Mouse (Mus musculus) brain, embryonic 14.5 days (tissue): ENCODE measurements at regions not wholly inside any gene's neighbourhood (a gene's known extent, or its start where the extent isn't known, plus 50 kb on each side); places are given as distances from the start of the nearest gene placed in this dataset.

Experiments
- CTCF ChIP-seq: fragments of 200-500 bp; IDR thresholded peaks from 2 replicates; pipeline ENCODE4 v1.5.1; 2012; ENCODE audit warnings: inconsistent platforms, mild to moderate bottlenecking, moderate library complexity, borderline replicate concordance; ENCODE audit not compliant: insufficient read depth, insufficient read length; ENCODE audit errors: extremely low read depth
- POLR2A ChIP-seq: fragments of 200-500 bp; IDR thresholded peaks from 2 replicates; pipeline ENCODE4 v1.6.1; 2012; ENCODE audit warnings: mild to moderate bottlenecking, inconsistent platforms, borderline replicate concordance; ENCODE audit not compliant: poor library complexity, insufficient read depth, insufficient read length, severe bottlenecking; ENCODE audit errors: extremely low read depth

DNA sequence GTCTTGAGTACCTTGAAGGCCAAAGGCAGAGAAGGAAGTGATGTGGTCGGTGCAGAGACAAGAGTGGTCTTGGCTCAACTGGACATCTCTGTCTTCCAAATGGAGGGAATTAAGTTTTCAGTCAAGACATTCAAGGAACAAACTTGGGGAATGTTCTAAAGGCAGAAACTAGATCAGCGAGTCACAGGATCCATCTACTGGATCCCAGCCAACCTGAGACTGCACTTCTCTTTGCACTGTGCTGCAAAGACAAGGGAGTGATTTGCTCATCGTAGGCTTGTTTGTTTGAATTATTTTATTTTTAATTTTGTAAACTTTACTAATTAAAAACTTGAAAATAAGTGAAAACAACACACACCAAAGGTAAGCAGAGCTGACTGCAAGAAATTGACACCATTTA lies 875.8 kb downstream of the Zfp704 start:
- TF ChIP-seq CTCF = no peak
- no peak for TF ChIP-seq POLR2A
